Mouse (Mus musculus) lung, postnatal 0 days (tissue): ENCODE data around the gene Edc4. TPM values are rescaled to one million over a fixed set of nuclear protein-coding genes. Genes with fewer than 3 reads are reported as not detected.

Source experiments
- ATAC-seq: fragments of 200-750 bp; cut with Nextera tagmentation; 2 replicates; pipeline ENCODE4 v1.8.0; 2017; ENCODE audit warnings: moderate library complexity
- DNase-seq: peaks from one replicate; pipeline ENCODE4 v3.0.0-alpha.2; 2016; ENCODE audit warnings: low spot score
- H3K27ac ChIP-seq: fragments of 300-500 bp; sonication (generic); 2 replicates; pipeline ENCODE4 v1.5.1; 2014; ENCODE audit warnings: antibody characterized with exemption, mild to moderate bottlenecking, low read length, mixed read lengths
- H3K27me3 ChIP-seq: fragments of 300-500 bp; sonication (generic); replicated peaks from 2 replicates; pipeline ENCODE4 v1.6.1; 2014; ENCODE audit warnings: low read length, mixed read lengths; ENCODE audit not compliant: insufficient read depth
- H3K36me3 ChIP-seq: fragments of 300-500 bp; sonication (generic); 2 replicates; pipeline ENCODE4 v1.6.1; 2014; ENCODE audit warnings: low read length, mixed read lengths; ENCODE audit not compliant: insufficient read depth
- H3K4me1 ChIP-seq: fragments of 300-500 bp; sonication (generic); 2 replicates; pipeline ENCODE4 v1.6.1; 2014; ENCODE audit warnings: antibody characterized with exemption, low read depth, low read length, mixed read lengths; ENCODE audit not compliant: insufficient read depth
- H3K4me2 ChIP-seq: fragments of 300-500 bp; sonication (generic); replicated peaks from 2 replicates; pipeline ENCODE4 v1.6.1; 2014; ENCODE audit warnings: low read depth, mild to moderate bottlenecking, low read length, moderate library complexity, mixed read lengths
- H3K4me3 ChIP-seq: fragments of 300-500 bp; sonication (generic); 2 replicates; pipeline ENCODE4 v1.5.1; 2014; ENCODE audit warnings: low read depth, low read length
- H3K9ac ChIP-seq: fragments of 300-500 bp; sonication (generic); replicated peaks from 2 replicates; pipeline ENCODE4 v1.6.1; 2014; ENCODE audit warnings: low read depth, mild to moderate bottlenecking
- H3K9me3 ChIP-seq: fragments of 300-500 bp; sonication (generic); 2 replicates; pipeline ENCODE4 v1.6.1; 2016; ENCODE audit warnings: low read length, mixed read lengths
- CTCF ChIP-seq: IDR thresholded peaks from 2 replicates; pipeline ENCODE4 v1.5.1; 2016; ENCODE audit warnings: antibody characterized with exemption, mild to moderate bottlenecking
- EP300 ChIP-seq: IDR thresholded peaks from 2 replicates; pipeline ENCODE4 v1.6.1; 2016; ENCODE audit warnings: antibody characterized with exemption, mild to moderate bottlenecking, control low read depth
- WGBS: fragments of 180-500 bp; shearing (Covaris S2); extraction: QIAGEN DNeasy Blood & Tissue Kit; methylation state at CpG from one replicate; pipeline ENCODE4 v1.1.7; 2014; 5-methylcytosine and 5-hydroxymethylcytosine counted together
- polyA plus RNA-seq: library from polyadenylated mRNA; unstranded; fragments of >200 nt; fragmentation: Nextera tagmentation; extraction: Ambion mirVana; gene quantifications from 2 replicates; pipeline ENCODE4 v1.2.1, GENCODE M21; 2015

Gene Edc4
- polyA plus RNA-seq, 1 experiment from 2014 or later: 17.4 TPM

DNA sequence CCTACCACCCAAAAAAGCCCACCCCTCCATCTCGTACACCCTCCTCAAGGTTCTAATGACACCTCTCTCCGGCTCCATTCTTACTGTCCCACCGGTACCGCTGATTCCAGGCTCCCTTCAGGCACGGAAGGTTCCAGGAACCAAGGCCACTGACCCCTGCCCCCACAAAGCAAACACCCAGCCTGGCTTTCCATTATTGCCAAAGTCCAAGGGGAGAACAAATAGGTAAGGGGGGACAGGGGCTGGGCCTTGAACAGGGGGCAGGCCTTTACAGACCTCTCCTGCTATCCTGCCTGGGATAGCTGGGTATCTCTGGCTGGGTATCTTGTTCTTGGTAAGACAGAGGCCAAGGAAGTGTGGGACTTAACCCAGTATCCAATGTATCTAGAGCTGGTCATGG is 61.9 kb downstream of the Edc4 start:
- DNase-seq (no peak), ATAC-seq (no peak)
- H3K36me3 ChIP-seq: peaks cover 23% of the 10 kb centered on the region; the same call in 1 of the 2 replicates
- H3K4me1 ChIP-seq: no peaks in the 10 kb centered on the region
- H3K27me3 ChIP-seq: no peaks in the 10 kb centered on the region
- H3K27ac ChIP-seq: no peak overlapping the region
- TF ChIP-seq EP300 (no peak), CTCF (no peak)
- WGBS: 92% methylated on average over 5 of the region's 5 CpGs
- no peak overlapping the region for H3K4me3 ChIP-seq
- H3K4me2 ChIP-seq: no peak overlapping the region
- H3K9me3 ChIP-seq: no peaks in the 10 kb centered on the region
- no peak overlapping the region for H3K9ac ChIP-seq

DNA sequence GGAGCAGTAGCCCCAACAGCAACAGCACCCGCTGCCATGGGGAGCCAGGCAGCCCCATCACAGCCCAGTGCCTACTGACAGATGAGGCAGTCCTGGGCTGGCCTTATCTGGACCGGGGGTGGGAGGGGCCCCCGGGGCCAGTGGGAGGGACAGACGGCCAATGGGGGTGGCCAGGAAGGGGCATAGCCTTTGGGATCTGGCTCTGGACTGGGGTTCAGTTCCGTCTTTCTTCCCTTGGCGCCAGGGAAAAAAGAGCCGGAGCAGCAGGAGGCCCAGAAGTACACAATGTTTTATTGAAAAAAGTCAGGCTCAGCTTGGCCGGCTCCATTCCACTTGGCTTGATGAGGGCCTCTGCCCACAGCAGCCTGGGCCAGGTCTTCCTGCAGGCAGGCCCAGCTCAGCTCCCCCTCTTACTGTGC is 62.6 kb downstream of the Edc4 start, which contains the start of gene Lcat:
Lcat (minus strand) TSS at position 62 of the 419 bp plus-strand sequence.
- Histone ChIP-seq H3K36me3 (peaks cover 26% of the 10 kb centered on the region; the same call in 1 of the 2 replicates), H3K27ac (no peak within 1 kb of the TSS), H3K4me1 (no peaks in the 10 kb centered on the region), H3K9ac (no peak within 1 kb of the TSS), H3K9me3 (no peaks in the 10 kb centered on the region), H3K4me2 (no peak within 1 kb of the TSS), H3K27me3 (no peaks in the 10 kb centered on the region), H3K4me3 (no peak within 1 kb of the TSS)
- ATAC-seq: no peak
- no peak for TF ChIP-seq CTCF
- no peak for TF ChIP-seq EP300
- WGBS: 80% methylated on average over 8 of the region's 8 CpGs
- DNase-seq: no peak

Other genes with a start within 250 kb of the Edc4 start
- gene Ctcf, start 244.3 kb upstream of the Edc4 start, polyA plus RNA-seq: 71.3 and 73.6 TPM in 2 replicates
- gene Agrp, start 243.5 kb upstream of the Edc4 start, polyA plus RNA-seq: 0.44 and 0.75 TPM in 2 replicates
- 0.26 and 0.35 TPM in 2 replicates for gene Carmil2, start 194.6 kb upstream of the Edc4 start, polyA plus RNA-seq
- gene Acd, start 179.8 kb upstream of the Edc4 start, polyA plus RNA-seq: 40.5 and 45.8 TPM in 2 replicates
- 14.8 and 16.6 TPM in 2 replicates for gene Pard6a, start 179.7 kb upstream of the Edc4 start, polyA plus RNA-seq
- gene 4933405L10Rik, start 173.2 kb upstream of the Edc4 start, polyA plus RNA-seq: not detected in 2 replicates
- gene Enkd1, start 172.7 kb upstream of the Edc4 start, polyA plus RNA-seq: 8.2 and 8.7 TPM in 2 replicates
- 19.5 and 24.4 TPM in 2 replicates for gene Gfod2, start 122.2 kb upstream of the Edc4 start, polyA plus RNA-seq
- 10.5 and 10.9 TPM in 2 replicates for gene Ranbp10, start 53.5 kb upstream of the Edc4 start, polyA plus RNA-seq
- gene Tsnaxip1, start 53.1 kb upstream of the Edc4 start, polyA plus RNA-seq: 2.9 and 3.7 TPM in 2 replicates
- gene Cenpt, start 27.6 kb upstream of the Edc4 start, polyA plus RNA-seq: 14.3 and 15.9 TPM in 2 replicates
- gene Thap11, start 25.7 kb upstream of the Edc4 start, polyA plus RNA-seq: 46.3 and 50.1 TPM in 2 replicates
- 82.3 and 97.4 TPM in 2 replicates for gene Nutf2, start 20.3 kb upstream of the Edc4 start, polyA plus RNA-seq
- gene Nrn1l, start 12.7 kb downstream of the Edc4 start, polyA plus RNA-seq: 0.27 and 0.48 TPM in 2 replicates
- 19.0 and 21.5 TPM in 2 replicates for gene Pskh1, start 19.6 kb downstream of the Edc4 start, polyA plus RNA-seq
- 0.42 and 0.54 TPM in 2 replicates for gene Ctrl, start 53.0 kb downstream of the Edc4 start, polyA plus RNA-seq
- 75.9 and 77.2 TPM in 2 replicates for gene Psmb10, start 57.6 kb downstream of the Edc4 start, polyA plus RNA-seq
- 0.63 and 0.74 TPM in 2 replicates for gene Lcat, start 62.5 kb downstream of the Edc4 start, polyA plus RNA-seq
- gene Slc12a4, start 85.2 kb downstream of the Edc4 start, polyA plus RNA-seq: 29.2 and 33.9 TPM in 2 replicates
- 0.13 TPM in 1 of 2 replicates, not detected in the other for gene Dpep3, start 98.5 kb downstream of the Edc4 start, polyA plus RNA-seq
- gene Dus2, start 110.5 kb downstream of the Edc4 start, polyA plus RNA-seq: 7.4 and 8.8 TPM in 2 replicates
- 0.12 TPM in 1 of 2 replicates, not detected in the other for gene Dpep2nb, start 125.1 kb downstream of the Edc4 start, polyA plus RNA-seq
- gene Ddx28, start 131.0 kb downstream of the Edc4 start, polyA plus RNA-seq: 10.5 and 11.4 TPM in 2 replicates
- 3.4 and 4.2 TPM in 2 replicates for gene Nfatc3, start 178.0 kb downstream of the Edc4 start, polyA plus RNA-seq